Mouse (Mus musculus) heart, embryonic 13.5 days (tissue): ENCODE data around the gene Ctc1. TPM values are rescaled to one million over a fixed set of nuclear protein-coding genes. Genes with fewer than 3 reads are reported as not detected.

ENCODE experiments used
- ATAC-seq: fragments of 200-750 bp; cut with Nextera tagmentation; 2 replicates; pipeline ENCODE4 v1.8.0; 2017; ENCODE audit warnings: moderate TSS enrichment; ENCODE audit not compliant: insufficient number of reproducible peaks, low FRiP score, low TSS enrichment; ENCODE audit errors: extremely low read depth
- H3K27ac ChIP-seq: fragments of 300-500 bp; sonication (generic); replicated peaks from 2 replicates; pipeline ENCODE4 v1.5.1; 2015; ENCODE audit warnings: moderate library complexity, mild to moderate bottlenecking, inconsistent platforms
- H3K27me3 ChIP-seq: fragments of 300-500 bp; sonication (generic); replicated peaks from 2 replicates; pipeline ENCODE4 v1.6.1; 2015; ENCODE audit warnings: mild to moderate bottlenecking, inconsistent platforms
- H3K36me3 ChIP-seq: fragments of 300-500 bp; sonication (generic); 2 replicates; pipeline ENCODE4 v1.6.1; 2015; ENCODE audit warnings: mild to moderate bottlenecking, inconsistent platforms
- H3K4me1 ChIP-seq: fragments of 300-500 bp; sonication (generic); 2 replicates; pipeline ENCODE4 v1.6.1; 2015; ENCODE audit warnings: inconsistent platforms
- H3K4me2 ChIP-seq: fragments of 300-500 bp; sonication (generic); 2 replicates; pipeline ENCODE4 v1.6.1; 2015; ENCODE audit warnings: inconsistent platforms, mild to moderate bottlenecking, moderate library complexity
- H3K4me3 ChIP-seq: fragments of 300-500 bp; sonication (generic); 2 replicates; pipeline ENCODE4 v1.5.1; 2015; ENCODE audit warnings: moderate library complexity, mild to moderate bottlenecking, inconsistent platforms
- H3K9ac ChIP-seq: fragments of 300-500 bp; sonication (generic); 2 replicates; pipeline ENCODE4 v1.6.1; 2015; ENCODE audit warnings: inconsistent platforms, mild to moderate bottlenecking, moderate library complexity
- H3K9me3 ChIP-seq: fragments of 300-500 bp; sonication (generic); 2 replicates; pipeline ENCODE4 v1.6.1; 2016; ENCODE audit warnings: inconsistent platforms
- WGBS: fragments of 180-500 bp; shearing (Covaris S2); methylation state at CpG from one replicate; pipeline ENCODE4 v1.1.7; 2015; ENCODE audit warnings: mixed read lengths; 5-methylcytosine and 5-hydroxymethylcytosine counted together
- microRNA-seq: library from miRNA; unstranded; fragments of <30 nt; microRNA quantifications from one replicate; pipeline ENCODE4, GENCODE M21; 2016
- polyA plus RNA-seq: library from polyadenylated mRNA; unstranded; fragments of >200 nt; fragmentation: Nextera tagmentation; extraction: Ambion mirVana; gene quantifications from 2 replicates; pipeline ENCODE4 v1.2.1, GENCODE M21; 2015

The Ctc1 gene
- polyA plus RNA-seq, 1 experiment from 2014 or later: 49.8 TPM

DNA sequence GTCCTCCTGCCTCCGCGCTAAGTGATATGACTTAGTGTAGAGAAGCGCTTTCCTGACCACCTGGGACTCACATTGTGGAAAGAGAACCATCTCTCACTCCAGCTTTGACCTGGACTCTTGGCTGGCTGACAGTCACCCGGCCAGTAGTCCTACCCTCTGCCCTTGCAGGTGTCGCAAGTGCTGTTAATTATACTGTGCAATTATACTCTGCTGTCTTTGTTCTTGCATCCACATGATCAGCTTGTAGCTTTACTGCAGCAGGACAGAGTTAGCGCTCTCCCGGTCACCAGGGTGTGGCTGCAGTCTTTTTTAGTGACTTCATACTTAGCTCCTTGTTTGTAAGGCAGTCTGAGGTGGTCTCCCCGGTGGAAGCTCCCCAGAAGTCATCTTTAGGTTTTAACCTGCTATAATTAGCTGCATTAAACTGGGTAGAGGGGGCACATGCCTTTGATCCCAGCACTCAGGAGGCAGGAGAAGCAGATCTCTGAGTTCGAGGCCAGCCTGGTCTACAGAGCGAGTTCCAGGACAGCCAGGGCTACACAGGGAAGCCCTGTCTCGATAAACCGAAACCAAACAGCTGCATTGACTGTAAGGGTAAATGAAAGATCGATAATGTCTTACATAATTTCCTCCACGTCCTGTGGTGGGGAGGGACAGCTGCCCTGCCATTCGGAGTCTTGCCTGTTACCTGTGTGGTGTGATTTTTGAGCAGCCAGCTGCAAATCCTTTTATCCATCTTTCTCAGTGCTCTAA, 64.6 kb downstream of the Ctc1 start:
- no peaks in the 10 kb centered on the region for H3K9me3 ChIP-seq
- no peak for ATAC-seq
- H3K9ac ChIP-seq: no peak overlapping the region
- no peaks in the 10 kb centered on the region for H3K36me3 ChIP-seq
- no peak overlapping the region for H3K4me3 ChIP-seq
- H3K27ac ChIP-seq: no peak overlapping the region
- H3K27me3 ChIP-seq: no peaks in the 10 kb centered on the region
- H3K4me1 ChIP-seq: no peaks in the 10 kb centered on the region
- no peak overlapping the region for H3K4me2 ChIP-seq
- WGBS: 74% methylated on average over 15 of the region's 15 CpGs

DNA sequence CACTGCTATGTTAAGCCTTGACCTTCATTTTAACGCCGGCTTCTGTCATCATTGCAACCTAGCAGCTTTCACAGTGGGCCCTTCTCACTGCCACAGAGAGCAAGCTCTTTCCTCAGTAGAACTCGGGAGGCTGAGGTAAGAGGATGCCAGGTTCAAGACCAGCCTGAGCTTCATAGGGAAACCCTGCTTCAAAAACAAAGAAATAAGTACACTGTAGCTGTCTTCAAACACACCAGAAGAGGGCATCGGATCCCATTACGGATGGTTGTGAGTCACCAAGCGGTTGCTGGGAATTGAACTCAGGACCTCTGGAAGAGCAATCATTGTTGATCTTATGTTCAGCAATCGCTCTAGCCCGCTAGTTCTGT, 65.1 kb downstream of the Ctc1 start:
- no peak overlapping the region for H3K27ac ChIP-seq
- H3K4me3 ChIP-seq: no peak overlapping the region
- no peaks in the 10 kb centered on the region for H3K27me3 ChIP-seq
- 85% methylated on average over 8 of the region's 8 CpGs for WGBS
- H3K4me1 ChIP-seq: 0 out of 2 replicates have a peak, but pooled peaks cover under 1% of the 10 kb centered on the region
- no peak overlapping the region for H3K4me2 ChIP-seq
- H3K9me3 ChIP-seq: no peaks in the 10 kb centered on the region
- no peaks in the 10 kb centered on the region for H3K36me3 ChIP-seq
- no peak overlapping the region for H3K9ac ChIP-seq
- ATAC-seq: no peak

DNA sequence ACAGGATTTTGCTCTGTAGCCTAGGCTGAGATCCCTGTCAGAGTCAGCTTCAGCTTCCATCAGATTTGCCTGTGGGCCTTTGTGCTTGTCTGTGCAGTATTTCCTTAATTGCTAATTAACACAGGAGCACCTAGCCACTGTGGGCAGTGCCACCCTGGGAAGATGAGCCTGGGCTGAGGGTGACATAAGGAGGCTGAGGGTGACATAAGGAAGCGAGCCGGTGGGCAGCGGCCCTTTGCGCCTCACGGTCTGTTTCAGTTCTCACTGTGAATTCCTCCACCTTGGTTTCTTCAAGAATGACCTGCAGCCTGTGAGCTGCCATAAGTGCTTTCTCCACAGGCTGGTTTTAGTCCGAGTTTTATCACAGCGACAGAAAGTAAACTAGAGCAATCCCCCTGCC, 65.9 kb downstream of the Ctc1 start:
- WGBS: 76% methylated on average over 7 of the region's 7 CpGs
- H3K9ac ChIP-seq: no peak overlapping the region

DNA sequence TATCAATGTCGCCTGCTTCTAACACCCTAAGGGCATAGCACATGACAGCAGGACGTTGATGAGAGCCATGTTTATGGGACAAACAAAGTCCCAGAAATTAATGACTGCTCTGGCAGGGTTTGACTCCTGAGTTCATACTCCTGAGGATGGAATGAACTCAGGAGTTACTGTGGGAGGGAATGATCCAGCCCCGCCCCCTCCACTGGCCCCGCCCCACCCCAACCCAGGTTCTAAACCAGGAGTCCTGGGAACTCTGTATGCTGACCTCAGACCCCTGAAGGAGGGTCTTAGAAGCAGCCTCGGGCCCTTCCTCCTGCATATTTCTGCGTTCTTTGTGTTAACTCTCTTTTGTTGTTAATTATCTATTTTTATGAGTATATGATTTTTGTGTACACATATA, 69.9 kb downstream of the Ctc1 start:
- no peak overlapping the region for H3K27ac ChIP-seq
- H3K27me3 ChIP-seq: no peaks in the 10 kb centered on the region
- H3K4me3 ChIP-seq: no peak overlapping the region
- H3K4me2 ChIP-seq: no peak overlapping the region
- WGBS: 73% methylated on average over 6 of the region's 6 CpGs
- H3K36me3 ChIP-seq: peaks cover 13% of the 10 kb centered on the region
- H3K9ac ChIP-seq: no peak overlapping the region
- H3K9me3 ChIP-seq: no peaks in the 10 kb centered on the region
- ATAC-seq: no peak
- peaks cover 39% of the 10 kb centered on the region for H3K4me1 ChIP-seq

More for the DNA sequence above, 65.9 kb downstream of the Ctc1 start:
- no peak overlapping the region for H3K27ac ChIP-seq
- no peaks in the 10 kb centered on the region for H3K9me3 ChIP-seq
- peaks cover 8% of the 10 kb centered on the region for H3K4me1 ChIP-seq
- H3K27me3 ChIP-seq: no peaks in the 10 kb centered on the region
- no peak for ATAC-seq
- H3K4me2 ChIP-seq: no peak overlapping the region
- no peak overlapping the region for H3K4me3 ChIP-seq
- no peaks in the 10 kb centered on the region for H3K36me3 ChIP-seq

Small RNAs within 50 kb of the gene (microRNA-seq; reads per million reads assigned to microRNA genes)
- 6.1 reads per million, percentile 22 among the genes with 10 or more reads in this experiment for gene Mir3062

Other genes with a start within 250 kb of the Ctc1 start
- 56.7 and 61.6 TPM in 2 replicates for gene Ndel1, start 144.1 kb upstream of the Ctc1 start, polyA plus RNA-seq
- gene Rnf222, start 127.4 kb upstream of the Ctc1 start, polyA plus RNA-seq: 0.14 and 0.15 TPM in 2 replicates
- 640 and 686 TPM in 2 replicates for gene Rpl26, start 114.3 kb upstream of the Ctc1 start, polyA plus RNA-seq
- gene Odf4, start 88.8 kb upstream of the Ctc1 start, polyA plus RNA-seq: not detected in 2 replicates
- gene Arhgef15, start 58.4 kb upstream of the Ctc1 start, polyA plus RNA-seq: 11.2 and 11.5 TPM in 2 replicates
- 1.4 and 2.1 TPM in 2 replicates for gene Slc25a35, start 47.8 kb upstream of the Ctc1 start, polyA plus RNA-seq
- gene Rangrf, start 40.7 kb upstream of the Ctc1 start, polyA plus RNA-seq: 67.9 and 75.5 TPM in 2 replicates
- gene Pfas, start 7.5 kb upstream of the Ctc1 start, polyA plus RNA-seq: 19.9 and 20.3 TPM in 2 replicates
- 78.4 and 83.0 TPM in 2 replicates for gene Aurkb, start 29.7 kb downstream of the Ctc1 start, polyA plus RNA-seq
- 9.7 and 10.3 TPM in 2 replicates for gene Borcs6, start 43.8 kb downstream of the Ctc1 start, polyA plus RNA-seq
- 28.4 and 31.3 TPM in 2 replicates for gene Tmem107, start 54.9 kb downstream of the Ctc1 start, polyA plus RNA-seq
- gene Vamp2, start 72.6 kb downstream of the Ctc1 start, polyA plus RNA-seq: 79.5 and 82.1 TPM in 2 replicates
- 8.6 and 9.0 TPM in 2 replicates for gene Per1, start 79.3 kb downstream of the Ctc1 start, polyA plus RNA-seq
- gene Hes7, start 104.5 kb downstream of the Ctc1 start, polyA plus RNA-seq: 0.47 and 0.67 TPM in 2 replicates
- gene 9130213A22Rik, start 106.7 kb downstream of the Ctc1 start, polyA plus RNA-seq: 0.41 and 0.60 TPM in 2 replicates
- gene Aloxe3, start 110.0 kb downstream of the Ctc1 start, polyA plus RNA-seq: 0.13 and 0.14 TPM in 2 replicates
- not detected in 2 replicates for gene Alox12b, start 141.1 kb downstream of the Ctc1 start, polyA plus RNA-seq
- gene Alox8, start 181.9 kb downstream of the Ctc1 start, polyA plus RNA-seq: 1.1 and 1.5 TPM in 2 replicates
- gene Gucy2e, start 221.1 kb downstream of the Ctc1 start, polyA plus RNA-seq: 0.06 and 0.12 TPM in 2 replicates